Mouse (Mus musculus): ENCODE data around the gene Kcnmb4. TPM values are rescaled to one million over a fixed set of nuclear protein-coding genes. Genes with fewer than 3 reads are reported as not detected.

Kcnmb4 gene
- total and polyA plus RNA-seq, 2 experiments from 2014 or later = 21.7 to 67.6 TPM

DNA sequence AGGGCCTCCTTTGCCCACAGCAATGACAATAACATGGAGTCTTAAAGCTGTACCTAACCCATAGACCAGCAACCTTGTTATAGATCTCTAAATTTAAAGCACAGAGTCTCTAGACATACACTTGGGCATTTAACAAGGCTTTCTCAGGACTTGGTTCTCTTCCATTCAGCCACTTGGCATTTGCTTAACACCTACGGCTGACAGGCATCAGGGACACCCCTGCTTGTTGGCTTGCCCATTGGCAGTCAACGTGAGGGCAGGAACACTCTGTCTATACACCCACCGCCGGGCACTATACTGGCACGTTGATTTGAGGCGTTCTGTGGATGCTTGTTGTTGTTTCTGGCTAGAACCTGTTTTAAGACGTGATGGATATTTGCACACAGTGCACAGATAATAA lies 41.3 kb downstream of the Kcnmb4 start:
- no peaks in the 10 kb centered on the region for H3K4me1 ChIP-seq (ENCODE audit: insufficient read depth, low read length)
- ATAC-seq (ENCODE audit: low FRiP score) = no peak

DNA sequence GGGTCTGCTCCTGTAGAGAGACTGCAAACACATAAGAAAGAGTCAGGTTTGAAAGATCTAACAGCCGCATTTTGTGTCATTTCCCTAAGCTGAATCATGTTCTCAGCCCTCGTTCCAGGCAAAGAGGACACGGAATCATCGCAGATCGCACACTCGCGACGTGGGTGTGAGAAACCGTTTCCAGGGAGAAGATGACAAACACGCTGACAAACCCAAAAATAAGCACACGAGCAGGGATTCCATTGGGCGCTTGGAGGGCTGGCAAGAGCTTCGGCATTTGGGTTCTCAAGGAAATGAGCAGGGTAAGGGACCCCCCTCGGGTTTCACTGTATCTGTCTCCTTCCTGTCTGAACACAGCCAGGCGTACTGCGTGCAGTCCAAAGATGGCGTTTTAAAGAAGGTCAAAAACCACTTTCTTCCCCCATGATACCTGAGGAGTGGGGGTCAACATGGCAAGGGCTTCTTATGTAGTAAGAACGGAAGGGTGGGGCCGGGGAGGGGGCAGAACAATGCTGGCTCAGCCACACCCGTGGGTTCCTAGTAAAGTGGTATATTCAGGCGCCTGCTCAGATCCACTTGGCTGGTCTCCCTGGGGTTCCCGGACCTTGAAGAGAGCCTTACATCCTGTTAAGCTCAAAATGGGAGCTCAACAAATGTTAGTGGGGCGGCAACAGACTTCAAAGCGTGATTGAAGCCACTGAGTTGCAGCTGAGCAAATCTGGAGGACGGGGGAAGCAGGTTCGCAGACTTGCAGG lies 45.5 kb downstream of the Kcnmb4 start:
- no peak for TF ChIP-seq CTCF (IDR thresholded peaks at IDR 0.05)
- ATAC-seq (ENCODE audit: low FRiP score) = no peak
- H3K4me1 ChIP-seq (ENCODE audit: insufficient read depth, low read length) = no peaks in the 10 kb centered on the region
- no peak overlapping the region for H3K27ac ChIP-seq (ENCODE audit: low read depth, low read length)
- DNase-seq (ENCODE audit: low spot score) = no peak
- no peak overlapping the region for H3K4me2 ChIP-seq (ENCODE audit: low read depth, low read length, poor library complexity, severe bottlenecking)
- no peaks in the 10 kb centered on the region for H3K27me3 ChIP-seq (ENCODE audit: insufficient read depth, low read length)
- no peak overlapping the region for H3K4me3 ChIP-seq (ENCODE audit: low read depth, low read length)
- 0 out of 2 replicates have a peak, but pooled peaks cover 2% of the 10 kb centered on the region for H3K9me3 ChIP-seq (ENCODE audit: low read length)
- H3K9ac ChIP-seq (replicated peaks; ENCODE audit: low read length, poor library complexity, severe bottlenecking) = no peak overlapping the region
- H3K36me3 ChIP-seq (ENCODE audit: insufficient read depth, low read length) = no peaks in the 10 kb centered on the region
- 95% methylated on average over 26 of the region's 26 CpGs for WGBS

More for the DNA sequence above, 41.3 kb downstream of the Kcnmb4 start:
- TF ChIP-seq CTCF (IDR thresholded peaks at IDR 0.05) = no peak
- Histone ChIP-seq H3K9ac (replicated peaks; ENCODE audit: low read length, poor library complexity, severe bottlenecking) (no peak overlapping the region), H3K4me2 (ENCODE audit: low read depth, low read length, poor library complexity, severe bottlenecking) (no peak overlapping the region), H3K27me3 (ENCODE audit: insufficient read depth, low read length) (no peaks in the 10 kb centered on the region), H3K36me3 (ENCODE audit: insufficient read depth, low read length) (no peaks in the 10 kb centered on the region), H3K9me3 (ENCODE audit: low read length) (no peaks in the 10 kb centered on the region), H3K4me3 (ENCODE audit: low read depth, low read length) (no peak overlapping the region), H3K27ac (ENCODE audit: low read depth, low read length) (no peak overlapping the region)
- DNase-seq (ENCODE audit: low spot score) = no peak
- 88% methylated on average over 7 of the region's 7 CpGs for WGBS

DNA sequence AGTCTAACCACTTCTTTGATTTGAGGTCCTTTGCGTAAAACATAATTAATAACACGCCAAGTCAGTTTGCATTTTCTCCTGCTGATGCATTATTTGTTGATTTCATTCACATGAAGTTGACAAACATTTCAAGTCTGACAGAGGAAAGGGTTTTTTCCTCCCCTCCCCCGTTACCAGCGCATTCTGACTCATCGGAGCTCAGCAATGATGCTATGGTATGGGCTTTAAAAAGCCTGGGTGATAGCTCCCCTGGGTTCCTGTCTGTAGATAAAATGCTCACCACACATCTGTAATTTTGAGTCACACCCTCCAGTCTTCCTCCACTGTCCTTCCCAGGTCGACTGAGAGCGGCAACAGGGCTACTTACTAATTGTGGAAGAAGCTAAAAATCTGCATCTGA lies 47.5 kb downstream of the Kcnmb4 start:
- 0 out of 2 replicates have a peak, but pooled peaks cover 2% of the 10 kb centered on the region for H3K9me3 ChIP-seq (ENCODE audit: low read length)
- H3K4me1 ChIP-seq (ENCODE audit: insufficient read depth, low read length) = no peaks in the 10 kb centered on the region
- DNase-seq (ENCODE audit: low spot score) (no peak), ATAC-seq (ENCODE audit: low FRiP score) (no peak)
- H3K27ac ChIP-seq (ENCODE audit: low read depth, low read length) = no peak overlapping the region
- 88% methylated on average over 7 of the region's 7 CpGs for WGBS
- H3K36me3 ChIP-seq (ENCODE audit: insufficient read depth, low read length) = no peaks in the 10 kb centered on the region
- no peaks in the 10 kb centered on the region for H3K27me3 ChIP-seq (ENCODE audit: insufficient read depth, low read length)
- H3K4me3 ChIP-seq (ENCODE audit: low read depth, low read length) = no peak overlapping the region
- no peak overlapping the region for H3K4me2 ChIP-seq (ENCODE audit: low read depth, low read length, poor library complexity, severe bottlenecking)
- H3K9ac ChIP-seq (replicated peaks; ENCODE audit: low read length, poor library complexity, severe bottlenecking) = no peak overlapping the region
- TF ChIP-seq CTCF (IDR thresholded peaks at IDR 0.05) = no peak

DNA sequence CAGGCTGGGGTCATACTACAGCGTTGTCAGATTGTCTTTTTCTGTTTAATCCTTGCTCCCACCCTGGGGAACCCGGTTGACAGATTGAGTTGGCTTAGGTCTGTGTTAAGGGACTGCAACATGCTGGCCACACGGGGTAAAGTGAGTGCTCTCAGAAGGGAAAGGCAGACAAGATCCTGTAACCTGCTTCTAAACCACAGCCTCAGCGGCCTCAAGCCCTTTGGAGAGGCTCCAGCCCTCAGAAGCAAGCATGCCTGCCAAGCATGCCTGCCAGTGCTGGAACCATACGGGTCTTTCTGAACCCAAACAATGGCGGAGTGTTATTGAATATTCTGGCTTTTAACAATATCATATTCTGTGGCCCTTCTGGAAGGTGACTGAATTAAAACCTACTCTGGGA lies 48.8 kb downstream of the Kcnmb4 start:
- no peak for TF ChIP-seq CTCF (IDR thresholded peaks at IDR 0.05)
- Histone ChIP-seq H3K9me3 (ENCODE audit: low read length) (0 out of 2 replicates have a peak, but pooled peaks cover 2% of the 10 kb centered on the region), H3K36me3 (ENCODE audit: insufficient read depth, low read length) (no peaks in the 10 kb centered on the region), H3K27me3 (ENCODE audit: insufficient read depth, low read length) (no peaks in the 10 kb centered on the region), H3K4me2 (ENCODE audit: low read depth, low read length, poor library complexity, severe bottlenecking) (no peak overlapping the region), H3K27ac (ENCODE audit: low read depth, low read length) (no peak overlapping the region), H3K9ac (replicated peaks; ENCODE audit: low read length, poor library complexity, severe bottlenecking) (no peak overlapping the region), H3K4me1 (ENCODE audit: insufficient read depth, low read length) (no peaks in the 10 kb centered on the region), H3K4me3 (ENCODE audit: low read depth, low read length) (no peak overlapping the region)
- ATAC-seq (ENCODE audit: low FRiP score) (no peak), DNase-seq (ENCODE audit: low spot score) (peak; percentile 24)
- WGBS = 81% methylated on average over 6 of the region's 6 CpGs

DNA sequence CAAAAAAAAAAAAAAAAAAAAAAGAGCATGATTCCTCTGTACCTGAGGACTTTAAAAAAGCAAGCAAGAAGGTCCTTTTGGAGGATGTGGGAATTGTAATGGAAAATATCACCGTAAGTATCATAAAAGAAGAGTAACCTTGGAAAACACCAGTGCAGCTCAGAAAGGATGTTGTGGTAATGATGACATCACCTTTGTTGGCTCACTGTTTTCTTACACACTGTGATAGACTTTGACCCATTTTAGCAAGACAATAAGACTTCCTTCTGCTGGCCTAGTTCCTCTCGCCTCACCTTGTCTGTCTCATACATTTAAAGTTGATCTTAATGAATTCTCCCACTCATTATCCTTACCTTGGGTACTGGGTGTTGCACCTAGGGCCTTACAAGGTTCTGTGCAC lies 51.1 kb downstream of the Kcnmb4 start:
- H3K27ac ChIP-seq (ENCODE audit: low read depth, low read length) = no peak overlapping the region
- no peak for TF ChIP-seq CTCF (IDR thresholded peaks at IDR 0.05)
- no peaks in the 10 kb centered on the region for H3K4me1 ChIP-seq (ENCODE audit: insufficient read depth, low read length)

DNA sequence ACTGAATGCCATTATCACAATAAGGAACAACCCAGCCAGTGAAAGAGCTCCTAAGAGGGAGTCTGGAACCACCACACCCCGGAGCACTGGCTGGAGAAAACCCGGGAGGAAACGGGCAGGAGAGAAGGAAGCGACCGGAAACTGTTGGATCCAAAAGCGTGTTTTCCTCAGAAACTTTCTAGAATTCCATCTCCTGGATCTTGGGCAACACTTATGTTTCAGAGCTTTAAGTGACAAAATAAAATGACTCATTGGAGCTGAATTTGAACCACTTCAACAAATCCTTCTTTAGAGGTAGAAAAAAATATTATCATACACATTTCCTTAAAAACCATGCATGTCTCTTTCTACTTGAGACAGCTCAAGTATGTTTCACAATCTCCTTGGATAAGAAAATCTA lies 52.7 kb downstream of the Kcnmb4 start:
- ATAC-seq (ENCODE audit: low FRiP score) (no peak), DNase-seq (ENCODE audit: low spot score) (no peak)
- Histone ChIP-seq H3K27ac (ENCODE audit: low read depth, low read length) (no peak overlapping the region), H3K4me1 (ENCODE audit: insufficient read depth, low read length) (no peaks in the 10 kb centered on the region), H3K27me3 (ENCODE audit: insufficient read depth, low read length) (no peaks in the 10 kb centered on the region), H3K9ac (replicated peaks; ENCODE audit: low read length, poor library complexity, severe bottlenecking) (no peak overlapping the region), H3K36me3 (ENCODE audit: insufficient read depth, low read length) (no peaks in the 10 kb centered on the region), H3K4me3 (ENCODE audit: low read depth, low read length) (no peak overlapping the region), H3K4me2 (ENCODE audit: low read depth, low read length, poor library complexity, severe bottlenecking) (no peak overlapping the region), H3K9me3 (ENCODE audit: low read length) (0 out of 2 replicates have a peak, but pooled peaks cover 2% of the 10 kb centered on the region)
- WGBS = 76% methylated on average over 6 of the region's 6 CpGs
- TF ChIP-seq CTCF (IDR thresholded peaks at IDR 0.05) = no peak

More for the DNA sequence above, 51.1 kb downstream of the Kcnmb4 start:
- Histone ChIP-seq H3K36me3 (ENCODE audit: insufficient read depth, low read length) (no peaks in the 10 kb centered on the region), H3K9ac (replicated peaks; ENCODE audit: low read length, poor library complexity, severe bottlenecking) (no peak overlapping the region), H3K27me3 (ENCODE audit: insufficient read depth, low read length) (no peaks in the 10 kb centered on the region), H3K9me3 (ENCODE audit: low read length) (0 out of 2 replicates have a peak, but pooled peaks cover 2% of the 10 kb centered on the region), H3K4me3 (ENCODE audit: low read depth, low read length) (no peak overlapping the region), H3K4me2 (ENCODE audit: low read depth, low read length, poor library complexity, severe bottlenecking) (no peak overlapping the region)
- no peak for ATAC-seq (ENCODE audit: low FRiP score)
- WGBS = 88% methylated on average over 2 of the region's 2 CpGs
- DNase-seq (ENCODE audit: low spot score) = no peak
